Mouse (Mus musculus): Measurements from ENCODE around the gene Rprd1b. TPM values are rescaled to one million over a fixed set of nuclear protein-coding genes. Genes with fewer than 3 reads are reported as not detected.
"Not testable (repeated sequence)": the region's sequence is repeated elsewhere in the genome, so short reads cannot be mapped to it uniquely, and the experiment has no call there.

Gene Rprd1b
- total RNA-seq, 2 experiments from 2014 or later = 23.2 to 29.3 TPM

DNA sequence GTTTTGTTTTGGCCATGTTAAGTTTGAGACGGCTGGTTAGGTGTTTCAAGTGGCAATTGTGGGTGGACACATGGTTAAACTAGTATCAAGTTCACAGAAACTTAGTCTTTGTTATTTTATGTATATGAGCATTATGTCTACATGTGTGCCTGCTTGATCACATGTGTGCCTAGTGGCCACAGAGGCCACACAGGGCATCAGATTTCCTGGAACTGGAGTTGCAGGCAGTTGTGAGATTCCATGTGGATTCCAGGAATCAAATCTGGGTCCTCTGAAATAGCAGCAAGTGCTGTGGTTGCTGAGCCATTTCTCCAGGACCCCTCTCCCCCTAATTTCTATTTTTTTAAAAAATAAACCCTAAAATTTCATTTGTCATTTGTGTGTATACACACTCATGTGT, 11.4 kb downstream of the Rprd1b start:
- no peak for DNase-seq (ENCODE audit: low spot score)

DNA sequence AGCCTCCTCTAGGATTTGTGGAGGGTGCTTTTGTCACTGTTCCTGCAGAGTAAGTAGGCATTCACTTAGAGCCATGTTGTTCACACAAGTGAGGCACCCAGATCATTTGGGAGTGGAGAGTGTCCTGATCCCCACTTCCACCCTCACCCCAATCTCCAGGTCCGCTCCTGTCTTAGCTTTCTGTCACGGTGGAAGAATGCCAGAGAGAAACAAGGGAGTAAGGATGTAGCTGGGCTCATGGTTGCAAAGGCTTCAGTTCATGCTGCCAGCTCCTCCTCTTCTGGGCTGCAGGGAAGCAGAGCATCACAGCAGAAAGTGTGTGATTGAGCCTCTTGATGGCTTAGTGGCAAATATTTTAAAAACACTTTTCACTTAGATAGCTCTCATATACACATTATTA, 12.1 kb downstream of the Rprd1b start:
- DNase-seq (ENCODE audit: low spot score) = no peak

DNA sequence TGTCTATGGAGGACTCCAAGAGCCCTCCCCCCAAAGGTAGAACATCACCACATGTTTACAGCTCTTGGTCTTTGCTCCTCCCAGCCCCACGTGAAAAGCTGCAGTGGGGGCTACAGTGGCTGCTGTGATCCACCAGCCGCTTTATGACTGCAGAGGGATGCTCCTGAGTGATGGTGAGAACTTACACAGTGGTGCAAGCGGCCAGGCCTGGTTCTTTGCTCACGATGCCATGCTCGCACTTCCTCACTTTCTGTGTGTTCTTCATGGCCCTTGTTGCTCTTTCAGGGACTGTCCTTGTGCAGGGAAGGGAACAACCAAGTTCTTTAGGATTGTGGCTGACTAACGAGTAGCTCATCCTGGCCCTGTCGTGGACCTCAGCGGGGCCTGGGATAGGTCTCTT, 15.2 kb downstream of the Rprd1b start:
- DNase-seq (ENCODE audit: low spot score) = no peak

DNA sequence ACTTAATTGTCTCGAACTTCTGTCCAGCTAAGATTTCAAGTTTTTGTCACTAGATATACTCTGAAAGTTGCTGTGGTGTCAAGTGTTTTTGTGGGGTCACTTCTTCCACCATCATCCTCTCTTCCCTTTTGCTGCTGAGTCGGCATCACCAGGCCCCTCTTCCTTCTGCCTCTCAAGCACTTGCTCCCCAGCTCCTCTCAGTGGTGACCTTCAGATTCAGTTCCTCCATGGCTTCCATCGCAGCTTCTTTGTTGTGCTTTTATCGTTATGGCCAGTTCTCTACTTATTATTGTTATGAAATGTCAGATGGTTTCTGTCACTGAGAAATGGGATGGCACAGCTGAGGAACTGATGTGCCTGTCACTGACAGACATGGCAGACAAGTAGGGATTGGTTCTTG, 17.9 kb downstream of the Rprd1b start:
- DNase-seq (ENCODE audit: low spot score) = no peak

DNA sequence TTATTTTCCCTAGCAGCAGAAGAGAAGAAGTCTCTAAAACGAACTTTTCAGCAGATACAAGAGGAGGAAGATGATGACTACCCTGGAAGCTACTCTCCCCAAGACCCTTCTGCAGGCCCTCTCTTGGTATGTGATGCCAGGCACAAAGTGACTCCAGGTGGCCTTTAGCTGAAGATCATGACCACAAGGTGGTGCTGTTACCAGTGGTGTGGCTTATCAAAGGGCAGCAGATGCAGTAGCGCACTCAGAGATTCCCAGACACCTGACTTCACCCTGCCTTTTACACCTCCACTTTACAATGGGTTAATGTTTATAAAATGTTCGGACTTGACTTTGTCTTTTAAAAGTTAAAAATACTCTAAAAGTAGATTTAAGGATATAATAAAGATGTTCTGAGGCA, 19.6 kb downstream of the Rprd1b start:
- peak; percentile 74 for DNase-seq (ENCODE audit: low spot score)

DNA sequence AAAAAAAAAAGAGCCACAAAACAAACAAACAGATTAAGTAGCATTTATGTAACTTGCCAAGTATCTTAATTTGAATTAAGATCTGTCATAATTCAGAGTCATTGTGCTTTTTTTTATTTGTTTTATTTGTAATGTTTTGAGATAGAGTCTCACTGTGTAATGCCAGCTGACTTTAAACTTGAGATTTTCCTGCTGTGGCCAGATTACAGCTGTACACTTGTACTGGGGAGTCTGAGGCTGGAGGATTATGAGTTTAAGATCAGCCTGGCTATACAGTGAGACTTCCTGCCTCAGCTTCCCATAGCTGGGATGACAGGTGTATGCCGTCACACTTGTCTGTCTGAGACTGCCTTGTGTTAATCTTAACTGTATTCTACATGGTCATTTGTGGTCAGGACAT, 20.4 kb downstream of the Rprd1b start:
- no peak for DNase-seq (ENCODE audit: low spot score)

DNA sequence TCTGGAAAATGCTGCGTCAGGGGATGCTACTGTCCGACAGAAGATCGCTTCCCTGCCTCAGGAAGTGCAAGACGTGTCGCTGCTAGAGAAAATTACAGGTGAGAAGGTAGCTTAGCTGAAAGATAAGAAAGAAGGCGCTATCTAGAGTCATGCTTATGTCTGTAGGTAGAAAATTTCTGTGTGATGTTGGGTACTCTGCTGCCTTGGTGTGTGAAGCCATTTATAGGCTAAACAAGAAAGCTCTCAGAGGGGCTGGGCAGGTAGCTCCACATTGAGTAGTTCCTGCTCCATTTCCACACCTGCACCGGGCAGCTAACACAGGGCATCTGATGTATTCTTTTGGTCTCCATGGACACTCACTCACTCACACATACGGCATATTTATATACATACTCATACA, 21.8 kb downstream of the Rprd1b start:
- DNase-seq (ENCODE audit: low spot score) = no peak

DNA sequence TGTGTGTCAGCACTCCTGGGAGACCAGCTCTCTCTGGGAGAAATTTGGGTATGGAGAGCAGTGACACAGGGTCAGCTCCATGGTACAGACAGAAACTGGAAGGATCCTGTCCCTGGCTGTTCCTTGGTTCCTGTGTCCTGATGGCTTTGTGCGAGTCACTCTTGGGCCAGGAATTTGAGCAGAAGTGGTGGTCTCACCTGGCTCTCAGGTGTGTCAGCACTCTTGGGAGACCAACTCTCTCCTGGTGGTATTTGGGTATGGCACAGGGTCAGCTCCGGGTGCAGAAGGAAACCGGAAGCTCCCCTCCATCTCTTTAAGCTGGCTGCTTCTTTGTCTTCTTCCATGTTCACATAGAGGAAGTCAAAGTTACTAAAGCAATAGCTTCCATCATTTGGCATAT, 26.3 kb downstream of the Rprd1b start:
- no peak for DNase-seq (ENCODE audit: low spot score)

DNA sequence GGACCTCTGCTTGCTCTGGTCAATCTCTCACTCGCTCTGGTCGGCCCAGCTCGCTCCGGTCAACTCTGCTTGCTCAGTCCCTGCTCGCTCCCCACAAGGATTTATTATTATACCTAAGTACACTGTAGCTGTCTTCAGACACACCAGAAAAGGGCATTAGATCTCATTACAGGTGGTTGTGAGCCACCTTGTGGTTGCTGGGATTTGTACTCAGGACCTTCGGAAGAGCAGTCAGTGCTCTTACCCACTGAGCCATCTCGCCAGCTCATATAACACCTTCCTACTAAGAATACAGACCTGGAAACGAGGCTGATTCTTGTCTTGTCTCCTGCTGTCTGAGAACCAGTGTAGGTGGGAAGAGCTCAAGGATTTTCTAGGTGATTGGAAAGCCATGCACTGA, 27.1 kb downstream of the Rprd1b start:
- DNase-seq (ENCODE audit: low spot score) = not testable (repeated sequence)

DNA sequence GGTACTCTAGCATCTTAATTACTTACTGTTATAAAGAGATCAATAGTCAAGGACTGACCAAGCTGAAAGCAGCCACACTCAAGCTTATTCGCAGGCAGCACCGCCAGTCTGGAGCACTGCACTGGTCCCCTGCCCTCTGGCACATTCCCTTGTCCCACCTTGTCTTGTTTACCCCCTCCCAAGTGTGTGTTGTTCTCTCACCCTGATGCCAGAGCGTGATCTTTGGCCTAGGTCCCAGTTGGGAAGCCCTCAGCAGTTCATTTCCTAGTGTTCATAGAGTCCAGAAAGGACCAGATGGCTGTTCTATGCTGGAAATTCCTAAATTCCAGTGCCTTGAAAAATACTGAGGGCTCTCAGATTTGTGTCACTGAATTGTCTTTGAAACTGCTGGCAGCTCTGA, 28.7 kb downstream of the Rprd1b start:
- DNase-seq (ENCODE audit: low spot score) = no peak

DNA sequence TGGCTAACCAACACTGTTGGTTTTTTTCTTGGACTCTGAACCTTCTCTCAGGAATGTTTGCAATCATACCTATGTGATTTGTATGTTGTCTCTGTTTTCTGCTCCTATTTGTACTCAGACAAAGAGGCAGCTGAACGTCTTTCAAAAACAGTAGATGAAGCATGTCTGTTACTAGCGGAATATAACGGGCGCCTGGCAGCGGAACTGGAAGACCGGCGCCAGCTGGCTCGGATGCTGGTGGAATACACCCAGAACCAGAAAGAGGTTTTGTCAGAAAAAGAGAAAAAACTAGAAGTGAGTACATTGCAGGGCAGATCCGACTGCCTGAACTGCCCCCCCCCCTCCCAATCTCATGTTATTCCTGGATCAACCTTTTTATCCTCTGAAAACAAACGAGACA, 30.2 kb downstream of the Rprd1b start:
- peak; percentile 56 for DNase-seq (ENCODE audit: low spot score)

DNA sequence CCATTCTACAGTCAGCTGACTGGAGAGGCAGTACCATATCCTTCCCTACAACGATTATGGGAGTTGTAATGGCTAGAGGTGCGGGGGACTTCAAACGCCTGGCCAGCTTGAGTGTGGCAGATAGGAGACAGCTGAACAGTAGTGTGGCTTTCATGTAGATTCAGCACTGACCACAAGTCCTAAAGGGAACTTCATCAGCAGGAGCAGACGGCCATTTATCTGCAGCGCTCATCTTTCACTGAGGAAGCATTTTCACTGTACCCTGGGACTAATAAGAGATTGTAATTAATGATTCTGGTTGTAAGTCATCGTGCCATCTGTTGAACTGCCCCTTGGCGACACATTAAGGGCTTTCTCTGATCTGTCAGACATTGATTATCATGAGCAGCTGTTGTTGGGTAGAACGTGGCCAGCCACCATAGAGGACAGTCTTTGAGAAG, 31.4 kb downstream of the Rprd1b start:
- DNase-seq (ENCODE audit: low spot score) = no peak

DNA sequence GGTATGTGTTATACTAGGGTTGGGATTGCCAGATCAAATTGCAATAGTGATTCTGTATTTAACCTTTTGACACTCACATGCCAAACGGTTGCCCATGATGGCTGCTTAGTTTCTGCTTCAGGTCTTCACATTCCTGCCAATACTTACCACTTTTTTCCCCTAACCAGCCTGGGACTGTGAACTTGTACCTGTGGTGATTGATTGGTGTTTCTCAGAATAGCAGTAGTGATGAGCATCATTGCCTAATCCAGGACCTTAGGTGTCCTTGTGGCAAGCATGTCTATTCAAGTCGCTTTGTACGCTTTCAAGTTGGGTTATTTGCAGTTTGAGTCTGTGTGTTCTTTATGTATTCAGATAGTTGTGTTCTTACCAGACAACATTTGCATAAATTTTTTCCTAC, 34.7 kb downstream of the Rprd1b start:
- no peak for DNase-seq (ENCODE audit: low spot score)

DNA sequence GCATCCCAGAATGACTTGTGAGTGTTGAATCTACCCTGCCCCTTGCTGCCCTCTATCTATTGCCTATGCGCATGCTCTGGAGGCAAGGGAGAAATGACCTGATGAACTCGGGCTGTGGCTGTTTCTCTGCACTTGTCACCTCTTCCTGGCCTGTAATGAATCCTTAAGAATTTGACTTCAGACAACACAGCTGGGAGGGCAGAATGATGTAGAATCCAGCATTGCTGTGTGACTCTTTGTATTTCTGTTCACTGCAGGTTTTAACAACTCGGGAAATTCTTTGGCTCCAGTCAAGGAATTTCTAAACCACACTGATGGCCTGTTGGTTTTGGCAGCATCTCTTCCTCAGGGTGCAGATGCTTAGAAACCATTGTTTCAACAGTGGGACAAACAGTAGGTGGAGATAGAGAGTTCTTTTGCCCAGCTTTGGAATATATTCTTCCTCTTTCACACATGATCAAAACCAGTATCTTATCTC, 36.3 kb downstream of the Rprd1b start:
- peak; percentile 42 for DNase-seq (ENCODE audit: low spot score)

DNA sequence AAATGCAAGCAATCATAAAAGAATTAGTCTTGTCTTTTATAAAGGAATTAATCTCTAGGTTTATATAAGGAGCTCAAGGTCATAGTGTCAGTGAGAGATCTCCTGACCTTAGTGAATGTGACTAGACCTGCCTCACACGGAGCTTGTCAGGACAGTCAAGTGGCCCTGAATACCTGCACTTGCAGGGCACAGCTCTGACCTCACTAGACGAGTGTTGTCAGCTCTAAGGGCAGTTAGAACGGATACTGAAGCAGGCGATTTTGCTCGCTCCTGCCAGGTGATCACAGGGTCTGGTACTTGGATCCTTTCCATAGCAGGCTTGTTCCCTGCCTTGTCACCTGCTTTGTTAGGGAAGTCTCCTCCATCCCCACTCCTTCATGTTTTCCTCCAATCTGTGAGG, 36.8 kb downstream of the Rprd1b start:
- no peak for DNase-seq (ENCODE audit: low spot score)

DNA sequence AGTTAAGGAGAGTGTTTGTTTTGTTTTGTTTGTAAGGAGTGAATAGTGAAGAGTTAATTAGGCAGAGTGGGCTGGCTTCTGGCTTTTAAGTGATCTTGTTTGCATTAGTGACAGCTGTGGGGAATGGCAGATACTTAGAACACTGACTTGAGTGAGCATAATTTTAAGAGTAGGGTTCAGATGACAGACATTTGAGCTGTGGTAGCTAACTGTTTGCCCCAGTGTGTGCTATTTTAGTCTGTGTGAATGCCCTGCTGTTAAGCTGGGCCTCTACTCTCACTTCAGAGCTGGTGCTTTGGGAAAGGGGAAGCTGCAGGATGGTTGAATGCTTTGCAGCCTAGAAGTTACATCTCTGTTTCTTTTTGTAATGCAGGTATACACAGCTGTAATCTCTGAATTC, 38.2 kb downstream of the Rprd1b start:
- peak; percentile 46 for DNase-seq (ENCODE audit: low spot score)

DNA sequence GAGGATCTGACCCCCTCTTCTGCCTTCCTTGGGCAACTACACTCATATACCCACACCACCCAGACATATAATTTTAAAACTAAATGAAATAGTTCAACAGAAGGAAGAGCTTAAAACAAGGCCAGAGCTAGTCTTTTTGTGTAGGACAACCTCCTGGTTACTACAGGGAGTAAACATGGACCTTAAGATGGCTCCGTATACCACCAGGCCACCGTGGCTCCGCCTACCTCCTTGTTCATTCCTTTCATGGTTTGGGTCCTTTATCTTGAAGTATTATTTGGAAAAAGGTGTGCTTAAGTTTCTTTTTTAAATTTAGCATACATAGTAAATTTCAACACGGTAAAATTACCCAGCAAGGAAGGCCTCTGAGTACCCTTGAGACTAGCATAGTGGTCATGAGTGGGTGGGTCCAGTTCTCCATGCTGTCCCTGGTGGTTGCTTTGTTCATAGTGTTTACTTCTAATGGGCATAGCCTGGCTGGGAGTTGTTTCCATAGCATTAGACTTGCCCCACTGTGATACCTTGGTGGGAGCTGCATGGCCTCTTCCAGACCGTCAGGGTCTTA, 39.0 kb downstream of the Rprd1b start:
- DNase-seq (ENCODE audit: low spot score) = no peak

DNA sequence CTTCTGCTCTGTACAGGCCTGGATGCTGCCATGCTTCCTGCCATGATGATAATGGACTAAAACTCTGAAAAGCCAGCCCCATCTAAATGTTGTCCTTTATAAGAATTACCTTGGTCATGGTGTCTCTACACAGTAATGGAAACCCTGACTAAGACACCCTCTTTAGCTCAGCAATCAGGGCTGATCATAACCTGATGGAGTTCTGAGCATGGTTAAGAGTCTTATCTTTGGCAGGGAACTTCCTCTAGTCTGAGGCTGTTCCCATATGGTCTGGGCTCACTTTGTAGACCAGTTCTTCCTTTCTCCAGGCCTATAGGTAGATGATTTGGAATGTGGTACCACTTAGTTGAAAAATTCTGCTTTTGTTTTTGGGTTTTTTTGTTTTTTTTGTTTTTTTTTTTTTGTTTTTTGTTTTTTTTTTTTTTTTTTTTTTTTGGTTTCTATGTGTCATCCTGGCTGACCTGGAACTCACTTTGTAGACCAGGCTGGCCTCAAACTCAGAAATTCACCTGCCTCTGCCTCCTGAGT, 40.2 kb downstream of the Rprd1b start:
- no peak for DNase-seq (ENCODE audit: low spot score)

DNA sequence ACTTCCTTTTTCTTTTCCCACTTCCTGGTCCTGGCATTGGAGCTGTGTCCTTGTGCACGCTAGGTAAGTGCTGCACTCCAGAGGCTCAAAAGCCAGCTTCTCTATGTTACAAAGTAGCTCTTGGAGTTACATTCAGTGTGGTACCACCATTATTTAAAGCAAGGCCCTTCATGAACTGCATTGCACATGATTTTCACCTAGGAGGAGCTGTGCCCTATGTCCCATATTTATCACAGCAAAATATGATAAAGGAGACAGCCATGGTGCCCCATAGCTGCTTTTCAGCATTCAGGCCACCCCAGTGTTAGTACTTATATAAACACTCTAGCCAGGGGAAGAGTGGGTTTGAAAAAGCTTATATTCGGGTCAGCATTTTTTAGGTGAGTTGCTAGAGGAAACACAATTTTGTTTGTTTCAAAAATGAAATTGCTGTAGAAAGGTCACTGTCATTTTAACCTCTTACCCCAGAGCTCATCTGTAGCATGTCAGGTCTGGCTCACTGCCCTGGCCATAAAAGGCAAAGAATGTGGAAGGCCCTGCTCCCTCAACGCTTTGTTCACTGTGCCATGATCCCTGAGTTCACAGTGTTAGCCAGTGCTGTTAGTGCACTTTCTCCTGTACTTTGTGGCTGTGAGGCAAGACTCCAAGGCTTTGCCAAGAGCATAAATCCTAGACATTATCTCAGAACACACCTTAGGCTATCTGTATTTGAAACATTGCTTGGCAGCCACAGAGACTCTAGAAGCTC, 42.8 kb downstream of the Rprd1b start:
- DNase-seq (ENCODE audit: low spot score) = no peak

DNA sequence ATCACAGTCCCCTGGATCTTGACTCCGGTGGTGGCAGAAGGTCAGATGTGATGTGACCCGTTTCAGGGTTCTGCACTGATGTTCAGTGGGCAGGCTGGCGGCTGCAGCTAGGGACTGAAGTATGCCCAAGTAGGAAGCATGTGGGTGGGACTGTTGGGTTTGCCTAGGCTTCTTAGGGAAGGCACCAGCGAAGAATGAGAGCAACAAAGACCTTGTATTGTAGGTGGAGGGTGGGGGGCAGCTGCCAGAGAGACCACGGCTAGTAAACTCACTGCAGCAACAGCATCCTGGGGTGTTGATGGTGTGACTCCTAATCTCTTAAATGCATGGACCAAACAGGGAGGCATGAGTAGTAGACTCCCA, 43.3 kb downstream of the Rprd1b start:
- no peak for DNase-seq (ENCODE audit: low spot score)

DNA sequence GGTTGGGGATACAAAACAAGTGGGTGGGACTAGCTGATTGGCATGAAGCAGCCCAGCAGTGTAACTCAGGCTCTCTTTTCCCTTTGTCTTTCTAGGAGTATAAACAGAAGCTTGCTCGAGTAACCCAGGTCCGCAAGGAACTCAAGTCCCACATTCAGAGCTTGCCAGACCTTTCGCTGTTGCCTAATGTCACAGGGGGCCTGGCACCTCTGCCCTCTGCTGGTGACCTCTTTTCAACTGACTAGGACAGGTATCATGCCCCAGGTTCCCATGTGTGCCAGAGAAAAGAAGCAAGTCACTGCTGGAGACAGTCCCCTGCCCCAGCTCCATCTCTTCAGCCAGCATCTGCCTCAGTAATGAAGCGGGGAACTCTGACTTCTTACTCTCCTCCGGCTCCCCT, 46.5 kb downstream of the Rprd1b start:
- DNase-seq (ENCODE audit: low spot score) = peak; percentile 30

DNA sequence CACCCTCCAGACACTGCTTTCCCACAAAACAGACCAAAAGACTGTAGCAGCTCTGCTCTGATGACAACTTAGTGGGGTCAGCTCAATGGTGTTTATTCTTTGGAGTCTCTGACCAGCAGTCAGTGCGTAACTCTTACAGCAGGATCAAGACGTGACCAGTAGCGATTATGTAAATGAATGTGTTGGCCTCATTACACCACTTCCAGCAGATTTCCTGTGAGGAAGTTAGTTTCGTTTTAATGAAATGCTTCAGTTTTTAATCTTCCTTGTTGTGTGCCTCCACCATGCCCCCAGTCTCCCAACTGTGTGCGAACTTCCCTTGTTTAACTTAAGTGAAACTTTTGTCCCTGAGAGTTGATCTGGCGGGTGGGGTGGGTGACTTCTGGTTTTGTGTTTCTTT, 48.4 kb downstream of the Rprd1b start:
- DNase-seq (ENCODE audit: low spot score) = no peak

DNA sequence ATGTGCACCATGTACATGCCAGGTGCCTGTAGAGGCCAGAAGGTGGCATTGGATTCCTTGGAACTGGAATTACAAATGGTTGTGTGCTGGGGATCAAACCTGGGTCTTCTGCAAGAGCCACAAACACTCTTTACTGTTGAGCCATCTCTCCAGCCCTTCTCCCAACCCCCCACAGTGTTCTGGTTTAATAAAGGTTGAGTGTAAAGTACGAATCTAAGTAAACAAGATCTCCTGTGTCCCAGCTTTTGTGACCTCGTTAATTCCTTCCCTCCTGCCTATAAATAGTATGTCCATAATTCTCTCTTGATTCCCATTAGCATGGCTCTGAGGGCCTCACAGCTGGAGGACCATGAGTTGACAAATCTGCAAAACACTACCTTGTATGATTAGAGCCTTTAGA, 49.7 kb downstream of the Rprd1b start:
- DNase-seq (ENCODE audit: low spot score) = no peak

All from gastrocnemius, adult 18-20 months (tissue).